Mouse (Mus musculus): Measurements from ENCODE around the gene Cog8.
"Not testable (repeated sequence)": the region's sequence is repeated elsewhere in the genome, so short reads cannot be mapped to it uniquely, and the experiment has no call there.

DNA sequence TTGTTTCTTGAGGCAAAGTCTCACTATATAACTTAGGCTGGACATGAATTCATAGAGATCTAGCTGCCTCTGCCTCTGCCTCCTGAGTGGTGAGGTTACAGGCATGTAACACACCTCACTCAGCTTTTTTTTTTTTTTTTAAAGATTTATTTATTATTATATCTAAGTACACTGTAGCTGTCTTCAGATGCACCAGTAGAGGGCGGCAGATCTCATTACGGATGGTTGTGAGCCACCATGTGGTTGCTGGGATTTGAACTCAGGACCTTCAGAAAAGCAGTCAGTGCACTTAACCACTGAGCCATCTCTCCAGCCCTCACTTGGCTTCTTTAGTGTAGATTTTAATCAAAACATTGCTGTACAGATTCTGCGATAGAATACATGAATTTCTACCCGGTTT, 60.1 kb downstream of the Cog8 start:
- TF ChIP-seq EP300 (IDR thresholded peaks at IDR 0.05) = not testable (repeated sequence)
- TF ChIP-seq CTCF (IDR thresholded peaks at IDR 0.05) = peak; percentile 24

Measured in lung, postnatal 0 days (tissue).